Mouse (Mus musculus) myocyte (in vitro differentiated cells): ENCODE results near the gene Mybpc1.

Experiments used
- CEBPB ChIP-seq: IDR thresholded peaks from 2 replicates; pipeline ENCODE4 v1.6.1; 2011; ENCODE audit warnings: mild to moderate bottlenecking, moderate library complexity; ENCODE audit not compliant: poor library complexity, insufficient read depth, severe bottlenecking
- E2F4 ChIP-seq: IDR thresholded peaks from one replicate; pipeline ENCODE4 v1.6.1; 2011; ENCODE audit warnings: mild to moderate bottlenecking, control low read depth, moderate library complexity; ENCODE audit not compliant: insufficient read depth
- MAX ChIP-seq: IDR thresholded peaks from one replicate; pipeline ENCODE4 v1.6.1; 2011; ENCODE audit warnings: low read depth, mild to moderate bottlenecking, control low read depth
- MYOD1 ChIP-seq, 3 experiments: IDR thresholded peaks; one replicate each; pipeline ENCODE4 v1.6.1; 2011; ENCODE audit warnings: control low read depth in 2 of 3, low read depth in 2 of 3, mild to moderate bottlenecking in 2 of 3, moderate library complexity in 1 of 3; ENCODE audit not compliant: insufficient read length in 2 of 3, control insufficient read depth in 1 of 3
- MYOG ChIP-seq, 3 experiments: IDR thresholded peaks; one replicate each; pipeline ENCODE4 v1.6.1; 2011; ENCODE audit warnings: control low read depth in 2 of 3, low read depth in 2 of 3, mild to moderate bottlenecking in 2 of 3; ENCODE audit not compliant: insufficient read length in 2 of 3, control insufficient read depth in 1 of 3, insufficient read depth in 1 of 3
- POLR2A ChIP-seq: IDR thresholded peaks from one replicate; pipeline ENCODE4 v1.6.1; 2011; ENCODE audit warnings: low read depth, mild to moderate bottlenecking, control low read depth, moderate library complexity; ENCODE audit not compliant: insufficient read length
- POLR2AphosphoS2 ChIP-seq: IDR thresholded peaks from one replicate; pipeline ENCODE4 v1.6.1; 2011; ENCODE audit warnings: low read depth, control low read depth; ENCODE audit not compliant: insufficient read length
- REST ChIP-seq: IDR thresholded peaks from one replicate; pipeline ENCODE4 v1.6.1; 2011; ENCODE audit warnings: mild to moderate bottlenecking, control low read depth, moderate library complexity; ENCODE audit not compliant: insufficient read depth, insufficient read length
- SRF ChIP-seq: IDR thresholded peaks from one replicate; pipeline ENCODE4 v1.6.1; 2011; ENCODE audit warnings: low read depth; ENCODE audit not compliant: control insufficient read depth, insufficient read length
- TCF12 ChIP-seq: IDR thresholded peaks from one replicate; pipeline ENCODE4 v1.6.1; 2011; ENCODE audit warnings: mild to moderate bottlenecking, control low read depth; ENCODE audit not compliant: poor library complexity, insufficient read depth, severe bottlenecking
- TCF3 ChIP-seq: IDR thresholded peaks from one replicate; pipeline ENCODE4 v1.6.1; 2011; ENCODE audit warnings: low read depth, control low read depth; ENCODE audit not compliant: insufficient read length
- USF1 ChIP-seq: IDR thresholded peaks from one replicate; pipeline ENCODE4 v1.6.1; 2011; ENCODE audit warnings: low read depth, mild to moderate bottlenecking, control low read depth, moderate library complexity

DNA sequence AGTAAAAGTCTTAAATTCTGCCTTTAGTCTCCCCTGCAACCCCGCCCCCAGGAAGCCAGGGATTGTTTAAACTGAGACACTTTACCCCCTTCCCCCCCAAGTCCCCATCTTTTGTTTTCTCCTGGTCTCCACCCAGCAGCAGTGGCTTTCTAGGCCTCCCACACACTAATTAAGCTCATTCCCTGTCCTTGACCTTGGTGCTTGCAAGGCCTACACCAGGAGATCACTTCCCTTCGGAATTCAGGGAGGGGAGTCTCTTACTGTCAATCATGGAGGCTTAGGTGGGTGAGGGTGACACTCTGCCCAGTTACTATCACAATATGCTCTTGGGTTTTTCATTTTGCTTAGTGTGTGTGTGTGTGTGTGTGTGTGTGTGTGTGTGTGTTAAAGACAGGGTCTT is 57.3 kb downstream of the Mybpc1 start:
- TF ChIP-seq POLR2AphosphoS2: no peak
- TF ChIP-seq TCF12: no peak
- no peak for TF ChIP-seq CEBPB
- no peak for TF ChIP-seq MAX
- no peak for TF ChIP-seq POLR2A
- TF ChIP-seq MYOD1 (IDR thresholded peaks at IDR 0.05; ENCODE audit: control insufficient read depth in 1 of 3, insufficient read length in 2 of 3, low read depth in 2 of 3): no peak
- TF ChIP-seq REST: no peak
- TF ChIP-seq E2F4: no peak
- no peak for TF ChIP-seq MYOG (IDR thresholded peaks at IDR 0.05; ENCODE audit: control insufficient read depth in 1 of 3, insufficient read depth in 1 of 3, insufficient read length in 2 of 3, low read depth in 2 of 3)
- TF ChIP-seq SRF: no peak
- no peak for TF ChIP-seq USF1
- no peak for TF ChIP-seq TCF3
